Comparison of ENCODE assay signal across 24 mouse cellular contexts in genomic region chr11:79149295-79149694, GRCm38 (mm10).
"Had no signal": no experiment of that assay in that cellular context is flagged by ENCODE, and none has a peak within 500 bp of the region (broad histone marks: within the 10 kb centered on the region; RNA-seq: fewer than 3 reads in every experiment).

No protein-coding gene starts in this region.

- H3K4me2 ChIP-seq: heart, embryonic 12.5 days; hindbrain, embryonic 13.5 days; hindbrain, embryonic 15.5 days; kidney, embryonic 15.5 days; limb, embryonic 13.5 days; limb, embryonic 15.5 days; liver, embryonic 12.5 days had no signal

- H3K4me3 ChIP-seq: gastrocnemius, adult 2 months; heart, embryonic 12.5 days; hindbrain, embryonic 13.5 days; hindbrain, embryonic 15.5 days; kidney, embryonic 15.5 days; limb, embryonic 13.5 days; limb, embryonic 15.5 days; liver, embryonic 12.5 days had no signal

- H3K9ac ChIP-seq: heart, embryonic 12.5 days; hindbrain, embryonic 13.5 days; hindbrain, embryonic 15.5 days; kidney, embryonic 15.5 days; limb, embryonic 13.5 days; limb, embryonic 15.5 days; liver, embryonic 12.5 days; liver, embryonic 14.5 days had no signal

- H3K9me3 ChIP-seq: heart, embryonic 12.5 days; hindbrain, embryonic 13.5 days; hindbrain, embryonic 15.5 days; kidney, embryonic 15.5 days; limb, embryonic 13.5 days; limb, embryonic 15.5 days; liver, embryonic 12.5 days had no signal

- DNase-seq: gastrocnemius, adult 2 months; gastrocnemius, postnatal 10 days; gastrocnemius, postnatal 25 days; heart, adult 18-20 months; heart, postnatal 14 days; heart, postnatal 36 days; kidney, adult 11 months; kidney, adult 2 months; kidney, adult 9 months; kidney, postnatal 14 days; kidney, postnatal 36 days; layer of hippocampus, adult 9-11 months; layer of hippocampus, postnatal 36 days had no signal

- ATAC-seq: hindbrain, postnatal 0 days; intestine, embryonic 16.5 days; liver, embryonic 12.5 days had no signal

- H3K36me3 ChIP-seq: heart, embryonic 12.5 days; hindbrain, embryonic 13.5 days; hindbrain, embryonic 15.5 days; kidney, embryonic 15.5 days; limb, embryonic 13.5 days; limb, embryonic 15.5 days; liver, embryonic 12.5 days had no signal

- H3K27ac ChIP-seq: gastrocnemius, adult 2 months; hindbrain, embryonic 13.5 days; hindbrain, embryonic 15.5 days; hindbrain, postnatal 0 days; kidney, embryonic 15.5 days; kidney, postnatal 0 days; limb, embryonic 13.5 days; limb, embryonic 15.5 days; liver, embryonic 12.5 days; liver, embryonic 14.5 days had no signal

- H3K27me3 ChIP-seq: heart, embryonic 12.5 days; hindbrain, embryonic 13.5 days; hindbrain, embryonic 15.5 days; kidney, embryonic 15.5 days; limb, embryonic 13.5 days; limb, embryonic 15.5 days; liver, embryonic 12.5 days had no signal
